Mouse (Mus musculus): Measurements from ENCODE around the gene Cblb.
A peak's percentile ranks its signal among the peaks of the same experiment; 100 is the strongest.

Gene Cblb

DNA sequence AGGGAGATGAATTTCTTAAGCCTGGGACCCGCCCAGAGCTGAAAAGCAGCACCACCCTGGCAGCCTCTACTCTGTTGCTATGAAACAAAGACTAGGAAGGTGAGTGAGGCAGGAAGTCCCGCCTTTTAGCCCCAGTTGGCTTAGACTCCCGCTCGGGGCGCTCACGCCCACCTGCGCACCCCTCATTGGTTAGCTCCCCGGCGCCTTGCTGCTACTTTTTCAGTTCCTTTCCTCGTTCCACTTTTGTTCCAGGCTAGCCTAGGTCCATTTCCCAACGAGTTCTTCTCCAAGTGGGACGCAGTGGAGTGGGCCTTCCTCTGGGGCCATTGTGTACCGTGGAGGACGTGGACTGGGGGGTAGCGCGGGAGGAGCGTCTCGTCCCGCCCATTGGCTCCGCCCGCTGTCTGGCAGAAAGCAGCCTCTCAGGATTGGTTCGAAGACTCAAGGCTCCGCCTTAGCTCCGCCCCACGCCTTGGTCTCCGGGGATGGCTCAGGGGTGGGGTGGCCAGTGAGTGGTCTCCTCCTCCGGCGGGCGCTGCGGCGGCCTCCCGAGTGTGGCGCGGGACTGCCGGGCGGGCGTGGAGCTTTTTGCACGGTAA is at the start of gene Cblb:
Cblb (plus strand) TSS at position 135 of the 599 bp plus-strand sequence.
- peak; percentile 91 for DNase-seq (ENCODE audit: extremely low spot score, low read depth, low spot score)

- no peak for DNase-seq (ENCODE audit: extremely low spot score, low read depth, low spot score)
Measured at GRCm38 (mm10) chr16:51985436-51985835, 45.6 kb upstream of the Cblb start.

GRCm38 (mm10) chr16:51986207-51986606 is 44.8 kb upstream of the Cblb start:
- DNase-seq (ENCODE audit: extremely low spot score, low read depth, low spot score), result no peak

DNA sequence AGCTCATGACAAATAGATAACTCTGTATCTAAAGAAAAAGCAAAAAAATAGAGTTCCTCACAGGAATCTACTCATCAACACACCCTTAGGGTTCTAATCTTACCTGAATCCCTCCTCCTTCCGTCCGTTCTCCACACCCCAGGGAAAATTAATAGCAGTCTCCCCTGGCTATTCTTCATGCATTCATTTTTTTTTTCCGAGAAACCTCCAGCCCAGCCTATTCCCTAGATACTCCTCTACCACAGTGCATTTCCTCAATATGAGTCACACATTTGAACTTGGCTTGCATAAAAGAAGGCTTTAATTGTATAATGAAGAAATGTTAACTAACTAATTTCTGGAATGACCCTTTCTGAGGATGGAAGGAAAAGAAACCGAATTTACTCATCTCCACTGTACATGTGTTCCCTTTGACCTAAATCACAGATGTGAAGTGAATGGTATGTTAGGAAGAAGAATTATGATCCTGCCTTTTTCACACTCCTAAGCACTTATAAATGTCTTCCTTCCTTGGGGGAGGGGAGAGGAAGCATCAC is 43.9 kb upstream of the Cblb start:
- DNase-seq (ENCODE audit: extremely low spot score, low read depth, low spot score), result no peak

DNA sequence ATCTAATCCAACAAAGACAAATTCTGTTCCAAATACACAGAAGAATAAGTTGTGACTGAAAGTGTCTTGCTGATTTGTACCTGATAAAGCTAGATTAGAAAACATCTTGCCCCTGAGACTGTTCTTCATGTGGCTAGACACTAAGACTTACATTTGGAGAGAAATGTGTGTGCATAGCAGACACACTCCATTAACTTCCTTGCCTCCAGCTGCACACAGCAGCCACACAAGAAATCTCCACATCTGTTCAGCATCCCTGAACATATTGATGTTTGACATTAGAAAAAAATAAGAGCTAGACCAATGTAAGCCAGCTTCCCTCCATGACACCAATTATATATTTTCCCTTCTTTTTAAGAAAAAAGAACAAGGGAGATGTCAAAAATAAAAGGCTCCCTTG is 43.0 kb upstream of the Cblb start:
- DNase-seq (ENCODE audit: extremely low spot score, low read depth, low spot score), result no peak

DNA sequence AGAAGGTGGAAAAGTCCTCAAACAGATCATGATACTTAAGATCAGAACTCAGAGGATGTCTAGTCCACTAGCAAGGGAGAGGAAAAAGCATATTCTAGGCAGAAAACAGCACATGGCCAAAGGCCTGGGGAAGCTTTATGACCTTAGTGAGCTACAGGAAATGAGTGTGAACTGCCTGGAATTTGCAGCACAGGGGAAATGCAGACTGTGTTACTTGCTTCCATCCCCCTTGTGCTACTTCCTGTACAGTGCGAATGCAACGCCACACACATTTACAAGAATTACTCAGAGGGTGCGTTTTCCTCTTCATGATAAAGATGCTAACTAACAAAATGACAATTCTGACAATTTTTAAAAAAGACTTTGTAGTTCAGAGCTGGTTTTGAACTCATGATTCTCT is 41.8 kb upstream of the Cblb start:
- DNase-seq (ENCODE audit: extremely low spot score, low read depth, low spot score), result peak; percentile 26

GRCm38 (mm10) chr16:52000043-52000442 is 31.0 kb upstream of the Cblb start:
- no peak for DNase-seq (ENCODE audit: extremely low spot score, low read depth, low spot score)

DNA sequence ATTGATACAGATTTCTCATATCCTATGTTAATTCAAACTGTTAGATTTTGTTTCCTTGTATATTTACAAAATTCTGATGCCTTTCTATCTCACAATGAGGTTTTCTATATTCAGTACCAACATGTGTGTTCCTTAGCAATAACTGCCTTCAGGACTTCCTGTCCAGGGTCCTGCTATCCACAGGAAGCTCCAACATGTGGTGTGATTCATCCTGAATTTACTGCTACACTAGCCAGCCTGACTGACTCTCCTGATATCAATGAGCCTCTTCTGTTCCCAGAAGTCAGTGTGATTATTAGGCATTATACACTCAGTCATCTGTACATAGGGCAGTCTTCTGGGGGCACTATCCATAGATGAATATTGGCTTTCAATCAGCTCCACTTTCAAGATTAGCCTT is 30.2 kb upstream of the Cblb start:
- DNase-seq (ENCODE audit: extremely low spot score, low read depth, low spot score), result no peak

DNA sequence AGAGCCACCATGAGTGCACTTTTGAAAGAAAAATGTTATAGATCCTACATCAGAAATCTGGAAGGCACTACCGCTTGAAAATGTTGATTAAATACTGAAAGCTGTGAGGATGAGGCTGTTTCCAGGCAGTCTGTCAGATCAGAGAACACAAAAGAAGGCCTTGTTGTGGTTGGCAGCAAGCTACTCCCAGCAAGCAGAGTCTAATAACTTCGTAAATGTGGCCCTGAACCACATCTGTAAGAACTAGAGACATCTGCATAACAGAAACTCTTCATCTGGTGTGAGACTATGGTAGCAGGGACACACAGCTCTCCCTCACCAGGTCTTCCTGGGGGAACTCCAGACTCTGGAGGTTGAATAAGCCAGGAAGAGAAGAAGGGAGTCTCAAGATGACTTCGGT is 24.0 kb upstream of the Cblb start:
- no peak for DNase-seq (ENCODE audit: extremely low spot score, low read depth, low spot score)

DNA sequence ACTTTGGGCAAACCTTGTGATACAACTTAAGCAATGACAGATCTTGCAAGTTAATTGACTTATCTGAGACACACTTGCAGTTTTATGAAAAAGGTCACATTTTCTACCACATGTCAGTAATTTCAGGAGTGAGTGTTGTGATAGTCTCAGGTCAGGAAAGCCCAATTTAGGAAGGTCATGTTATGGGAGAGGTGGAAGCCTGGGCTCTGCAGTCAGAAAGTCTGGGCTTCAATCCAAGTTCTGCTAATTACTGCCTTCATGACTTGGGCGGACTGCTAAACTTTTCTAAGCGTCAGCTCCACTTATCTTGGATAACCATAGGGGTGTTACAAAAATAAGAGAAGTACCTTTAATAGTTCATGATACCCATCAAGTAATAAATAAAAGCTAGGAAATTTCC is 22.6 kb upstream of the Cblb start:
- DNase-seq (ENCODE audit: extremely low spot score, low read depth, low spot score), result no peak

DNA sequence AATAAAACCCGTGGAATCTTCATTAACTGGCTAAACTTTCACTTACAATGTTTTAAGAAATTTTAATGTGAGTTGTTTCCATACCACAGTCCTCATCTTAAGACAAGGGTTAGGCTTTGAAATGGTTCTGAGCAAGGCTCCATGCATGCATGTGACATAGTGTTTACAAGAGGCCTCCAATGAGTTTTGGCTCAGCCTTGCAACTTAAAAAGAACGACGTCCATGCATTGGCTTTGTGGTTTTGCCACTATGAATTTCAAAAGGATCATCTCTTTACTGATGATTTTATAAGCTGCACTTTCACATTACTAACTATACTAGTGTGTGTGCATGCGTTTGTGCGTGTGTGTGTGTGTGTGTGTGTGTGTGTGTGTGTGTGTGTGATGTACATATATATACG is 21.6 kb upstream of the Cblb start:
- DNase-seq (ENCODE audit: extremely low spot score, low read depth, low spot score), result no peak

DNA sequence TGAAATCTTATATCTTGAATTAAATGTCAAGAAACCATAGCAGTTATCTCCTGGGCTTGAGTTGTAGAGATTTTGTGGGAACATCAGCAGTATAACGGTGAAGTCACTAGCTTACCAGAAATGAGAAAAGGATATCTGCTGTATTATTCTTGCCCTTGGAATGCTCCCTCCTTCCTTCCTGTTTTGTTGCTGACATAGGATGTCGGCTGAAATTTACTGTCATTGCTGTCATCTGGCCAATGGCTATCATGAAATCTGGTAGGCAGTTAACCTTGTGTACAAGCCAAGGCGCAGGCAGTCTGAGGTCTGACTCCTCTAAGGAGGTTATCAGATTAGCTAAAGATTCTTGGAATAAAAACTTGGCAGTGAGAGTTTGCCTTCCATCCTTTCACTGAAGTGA is 18.0 kb upstream of the Cblb start:
- DNase-seq (ENCODE audit: extremely low spot score, low read depth, low spot score), result no peak

GRCm38 (mm10) chr16:52013812-52014211 is 17.2 kb upstream of the Cblb start:
- no peak for DNase-seq (ENCODE audit: extremely low spot score, low read depth, low spot score)

- DNase-seq (ENCODE audit: extremely low spot score, low read depth, low spot score), result no peak
Measured at GRCm38 (mm10) chr16:52023417-52023816, 7.6 kb upstream of the Cblb start.

- no peak for DNase-seq (ENCODE audit: extremely low spot score, low read depth, low spot score)
Measured at GRCm38 (mm10) chr16:52027326-52027725, 3.7 kb upstream of the Cblb start.

DNA sequence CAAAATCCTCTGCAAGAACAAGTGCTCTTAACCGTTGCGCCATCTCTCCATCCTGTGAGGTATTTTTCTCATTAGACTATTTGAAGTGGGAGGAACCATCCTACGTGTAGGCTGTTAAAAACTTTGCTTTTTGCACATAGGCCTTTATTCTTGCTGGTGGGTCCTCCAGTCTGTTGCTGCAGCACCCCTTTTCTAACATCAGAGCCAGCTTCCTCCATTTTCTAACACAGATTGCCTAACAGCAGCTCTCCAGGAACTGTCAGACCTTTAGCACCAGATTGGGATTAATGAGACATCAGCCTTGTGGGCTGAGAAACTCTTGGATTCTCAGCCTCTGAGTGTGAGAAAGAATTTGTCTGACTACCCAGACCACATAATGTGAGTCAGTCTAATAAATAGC is 2.0 kb upstream of the Cblb start:
- no peak for DNase-seq (ENCODE audit: extremely low spot score, low read depth, low spot score)

GRCm38 (mm10) chr16:52031712-52032251 is 757 bp downstream of the Cblb start:
- DNase-seq (ENCODE audit: extremely low spot score, low read depth, low spot score), result no peak

GRCm38 (mm10) chr16:52032376-52033330 is 1.6 kb downstream of the Cblb start:
- DNase-seq (ENCODE audit: extremely low spot score, low read depth, low spot score), result no peak

GRCm38 (mm10) chr16:52033381-52034315 is 2.6 kb downstream of the Cblb start:
- DNase-seq (ENCODE audit: extremely low spot score, low read depth, low spot score), result no peak

GRCm38 (mm10) chr16:52034356-52034755 is 3.3 kb downstream of the Cblb start:
- DNase-seq (ENCODE audit: extremely low spot score, low read depth, low spot score), result no peak

GRCm38 (mm10) chr16:52036295-52036694 is 5.3 kb downstream of the Cblb start:
- DNase-seq (ENCODE audit: extremely low spot score, low read depth, low spot score), result no peak

Data from hindlimb bud, embryonic 11.5 days (tissue).